Mouse (Mus musculus): ENCODE data around the gene Ndufaf1. TPM values are rescaled to one million over a fixed set of nuclear protein-coding genes. Genes with fewer than 3 reads are reported as not detected.
A peak's percentile ranks its signal among the peaks of the same experiment; 100 is the strongest.

Ndufaf1 gene
- polyA plus RNA-seq (2012; ENCODE audit: insufficient read depth, insufficient read length, missing spikeins): 12.3 and 15.4 TPM in 2 replicates

GRCm38 (mm10) chr2:119662220-119663182, at the start of gene Ndufaf1:
Ndufaf1 (minus strand) TSS chr2:119662827.
- Histone ChIP-seq H3K27ac (ENCODE audit: insufficient read depth, low read depth, low read length) (no peak within 1 kb of the TSS), H3K4me3 (ENCODE audit: insufficient read depth, low read length) (peak within 1 kb of the TSS; percentile 92), H3K4me1 (ENCODE audit: control insufficient read depth, insufficient read depth, low read length) (peaks cover 2% of the 10 kb centered on the region)
- TF ChIP-seq POLR2A (IDR thresholded peaks at IDR 0.05; ENCODE audit: borderline replicate concordance, low read depth, low read length) (no peak), CTCF (IDR thresholded peaks at IDR 0.05; ENCODE audit: low read depth, low read length) (no peak)

DNA sequence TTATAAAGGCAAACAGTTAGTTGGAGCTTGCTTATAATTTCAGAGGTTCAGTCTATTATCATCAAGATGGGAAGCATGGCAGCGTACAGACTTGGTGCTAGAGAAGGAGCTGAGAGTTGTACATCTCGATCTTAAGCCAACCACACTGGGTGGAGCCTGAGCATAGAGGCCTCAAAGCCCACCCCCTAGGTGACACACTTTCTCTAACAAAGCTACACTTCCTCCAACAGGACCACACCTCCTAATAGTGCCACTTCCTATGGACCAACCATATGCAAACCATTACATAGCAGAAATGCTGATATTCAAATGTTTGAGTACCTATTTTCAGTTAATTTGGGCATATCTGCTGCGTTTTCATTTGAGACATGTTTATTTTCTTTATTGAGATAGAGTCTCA, 47.4 kb upstream of the Ndufaf1 start:
- Histone ChIP-seq H3K4me1 (ENCODE audit: control insufficient read depth, insufficient read depth, low read length) (no peaks in the 10 kb centered on the region), H3K4me3 (ENCODE audit: insufficient read depth, low read length) (no peak overlapping the region), H3K27ac (ENCODE audit: insufficient read depth, low read depth, low read length) (no peak overlapping the region)
- TF ChIP-seq POLR2A (IDR thresholded peaks at IDR 0.05; ENCODE audit: borderline replicate concordance, low read depth, low read length): no peak
- no peak for TF ChIP-seq CTCF (IDR thresholded peaks at IDR 0.05; ENCODE audit: low read depth, low read length)

DNA sequence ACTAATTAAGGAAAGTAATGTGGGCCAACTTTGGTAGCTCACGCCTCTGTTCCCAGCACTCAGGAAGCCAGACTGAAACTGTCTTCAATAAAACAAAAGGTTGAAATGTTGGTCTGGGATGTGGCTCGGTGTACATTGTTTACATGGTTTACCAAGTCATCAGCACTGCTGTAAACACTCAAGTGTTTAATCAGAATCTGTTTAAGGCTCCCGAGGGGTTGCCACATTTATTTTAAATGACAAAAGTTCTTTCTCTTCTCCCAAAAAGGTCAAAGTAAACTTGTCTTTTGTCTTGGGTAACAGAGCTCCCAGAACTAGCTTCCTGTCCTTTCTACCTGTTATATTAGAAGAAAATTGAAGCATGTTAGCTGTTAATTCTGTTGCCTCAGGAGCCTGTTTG, 45.0 kb upstream of the Ndufaf1 start:
- Histone ChIP-seq H3K27ac (ENCODE audit: insufficient read depth, low read depth, low read length) (no peak overlapping the region), H3K4me3 (ENCODE audit: insufficient read depth, low read length) (no peak overlapping the region), H3K4me1 (ENCODE audit: control insufficient read depth, insufficient read depth, low read length) (no peaks in the 10 kb centered on the region)
- TF ChIP-seq CTCF (IDR thresholded peaks at IDR 0.05; ENCODE audit: low read depth, low read length): no peak
- TF ChIP-seq POLR2A (IDR thresholded peaks at IDR 0.05; ENCODE audit: borderline replicate concordance, low read depth, low read length): no peak

GRCm38 (mm10) chr2:119703171-119703570, 40.5 kb upstream of the Ndufaf1 start:
- no peak for TF ChIP-seq CTCF (IDR thresholded peaks at IDR 0.05; ENCODE audit: low read depth, low read length)
- TF ChIP-seq POLR2A (IDR thresholded peaks at IDR 0.05; ENCODE audit: borderline replicate concordance, low read depth, low read length): no peak

GRCm38 (mm10) chr2:119699962-119700361, 37.3 kb upstream of the Ndufaf1 start:
- TF ChIP-seq CTCF (IDR thresholded peaks at IDR 0.05; ENCODE audit: low read depth, low read length): no peak
- TF ChIP-seq POLR2A (IDR thresholded peaks at IDR 0.05; ENCODE audit: borderline replicate concordance, low read depth, low read length): no peak
- no peak overlapping the region for H3K27ac ChIP-seq (ENCODE audit: insufficient read depth, low read depth, low read length)
- H3K4me1 ChIP-seq (ENCODE audit: control insufficient read depth, insufficient read depth, low read length): peaks cover 15% of the 10 kb centered on the region
- H3K4me3 ChIP-seq (ENCODE audit: insufficient read depth, low read length): no peak overlapping the region

More at GRCm38 (mm10) chr2:119703171-119703570, 40.5 kb upstream of the Ndufaf1 start:
- H3K4me1 ChIP-seq (ENCODE audit: control insufficient read depth, insufficient read depth, low read length): peaks cover 4% of the 10 kb centered on the region
- no peak overlapping the region for H3K27ac ChIP-seq (ENCODE audit: insufficient read depth, low read depth, low read length)
- H3K4me3 ChIP-seq (ENCODE audit: insufficient read depth, low read length): no peak overlapping the region

- Histone ChIP-seq H3K27ac (ENCODE audit: insufficient read depth, low read depth, low read length) (peak overlapping the region; percentile 57), H3K4me3 (ENCODE audit: insufficient read depth, low read length) (no peak overlapping the region), H3K4me1 (ENCODE audit: control insufficient read depth, insufficient read depth, low read length) (peaks cover 19% of the 10 kb centered on the region)
- TF ChIP-seq CTCF (IDR thresholded peaks at IDR 0.05; ENCODE audit: low read depth, low read length): no peak
Measured at GRCm38 (mm10) chr2:119698472-119698871, 35.8 kb upstream of the Ndufaf1 start.

DNA sequence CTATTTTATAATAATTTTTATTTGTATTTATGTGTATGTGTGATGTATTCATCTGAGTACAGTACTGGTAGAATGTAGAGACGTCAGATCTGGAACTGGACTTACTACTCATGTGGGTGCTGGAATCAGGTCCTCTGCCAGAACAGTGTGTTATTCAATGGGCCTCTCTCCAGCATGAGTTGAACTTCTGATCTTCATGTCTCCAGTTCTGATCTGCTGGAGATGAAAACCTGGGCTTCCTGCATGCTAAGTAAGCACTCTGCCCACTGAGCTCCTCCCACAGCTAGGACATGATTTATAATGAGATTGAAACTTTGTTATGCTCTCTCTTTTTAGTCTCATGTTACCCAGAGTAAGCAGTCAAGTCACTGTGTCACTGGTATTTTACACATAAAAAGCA, 33.5 kb upstream of the Ndufaf1 start:
- TF ChIP-seq CTCF (IDR thresholded peaks at IDR 0.05; ENCODE audit: low read depth, low read length) (no peak), POLR2A (IDR thresholded peaks at IDR 0.05; ENCODE audit: borderline replicate concordance, low read depth, low read length) (no peak)
- Histone ChIP-seq H3K27ac (ENCODE audit: insufficient read depth, low read depth, low read length) (no peak overlapping the region), H3K4me3 (ENCODE audit: insufficient read depth, low read length) (no peak overlapping the region), H3K4me1 (ENCODE audit: control insufficient read depth, insufficient read depth, low read length) (peaks cover 19% of the 10 kb centered on the region)

DNA sequence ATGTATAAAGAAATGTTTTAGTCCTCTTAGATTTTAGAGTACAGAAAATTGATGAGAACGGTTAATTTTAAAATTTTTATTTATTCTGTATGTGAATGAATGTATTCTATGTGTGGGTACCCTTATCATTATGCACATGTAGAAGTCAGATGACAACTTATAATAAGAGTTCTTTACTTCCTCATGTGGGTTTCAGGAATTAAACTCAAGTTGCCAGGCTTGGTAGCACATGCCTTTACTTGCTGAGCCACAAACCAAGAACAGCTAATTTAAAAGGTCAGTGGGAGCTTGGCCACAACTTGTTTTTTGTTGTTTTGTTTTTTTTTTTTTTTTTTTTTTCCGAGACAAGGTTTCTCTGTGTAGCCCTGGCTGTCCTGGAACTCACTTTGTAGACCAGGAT, 32.2 kb upstream of the Ndufaf1 start:
- TF ChIP-seq POLR2A (IDR thresholded peaks at IDR 0.05; ENCODE audit: borderline replicate concordance, low read depth, low read length) (no peak), CTCF (IDR thresholded peaks at IDR 0.05; ENCODE audit: low read depth, low read length) (no peak)
- Histone ChIP-seq H3K4me3 (ENCODE audit: insufficient read depth, low read length) (no peak overlapping the region), H3K27ac (ENCODE audit: insufficient read depth, low read depth, low read length) (peak overlapping the region; percentile 42), H3K4me1 (ENCODE audit: control insufficient read depth, insufficient read depth, low read length) (peaks cover 19% of the 10 kb centered on the region)

DNA sequence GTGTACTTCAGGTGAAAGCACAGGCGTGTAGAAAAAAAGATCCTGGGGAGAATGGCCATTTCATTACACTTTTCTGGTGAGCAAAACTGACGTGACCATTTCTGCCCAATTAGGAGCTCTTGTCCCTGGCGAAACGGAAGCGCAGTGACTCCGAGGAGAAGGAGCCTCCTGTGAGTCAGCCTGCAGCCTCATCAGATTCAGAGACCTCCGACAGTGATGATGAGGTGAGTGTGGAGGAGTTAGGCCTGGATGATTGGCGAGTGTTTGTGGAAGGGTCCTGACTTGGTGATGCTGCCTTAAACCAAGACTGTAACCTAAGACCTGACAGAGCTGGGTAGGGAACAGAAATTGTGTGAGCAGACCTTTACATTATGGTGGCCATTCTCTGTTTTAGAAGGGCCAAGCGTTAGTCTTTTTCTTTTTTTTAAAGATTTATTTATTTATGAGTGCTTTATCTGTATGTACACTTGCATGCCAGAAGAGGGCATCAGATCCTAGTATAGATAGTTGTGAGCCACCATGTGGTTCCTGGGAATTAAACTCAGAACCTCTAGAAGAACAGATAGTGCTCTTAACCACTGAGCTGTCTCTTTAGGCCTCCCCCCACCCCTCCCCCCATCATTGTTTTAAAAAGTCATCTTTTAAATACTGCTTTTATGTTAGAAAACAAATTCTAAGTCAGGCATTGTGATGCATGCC, 29.5 kb upstream of the Ndufaf1 start:
- H3K4me1 ChIP-seq (ENCODE audit: control insufficient read depth, insufficient read depth, low read length): peaks cover 9% of the 10 kb centered on the region
- no peak overlapping the region for H3K4me3 ChIP-seq (ENCODE audit: insufficient read depth, low read length)
- TF ChIP-seq CTCF (IDR thresholded peaks at IDR 0.05; ENCODE audit: low read depth, low read length) (no peak), POLR2A (IDR thresholded peaks at IDR 0.05; ENCODE audit: borderline replicate concordance, low read depth, low read length) (no peak)
- no peak overlapping the region for H3K27ac ChIP-seq (ENCODE audit: insufficient read depth, low read depth, low read length)

GRCm38 (mm10) chr2:119683706-119684105, 21.1 kb upstream of the Ndufaf1 start:
- no peaks in the 10 kb centered on the region for H3K4me1 ChIP-seq (ENCODE audit: control insufficient read depth, insufficient read depth, low read length)
- no peak for TF ChIP-seq POLR2A (IDR thresholded peaks at IDR 0.05; ENCODE audit: borderline replicate concordance, low read depth, low read length)
- no peak for TF ChIP-seq CTCF (IDR thresholded peaks at IDR 0.05; ENCODE audit: low read depth, low read length)
- no peak overlapping the region for H3K27ac ChIP-seq (ENCODE audit: insufficient read depth, low read depth, low read length)
- no peak overlapping the region for H3K4me3 ChIP-seq (ENCODE audit: insufficient read depth, low read length)

Measured in bone marrow macrophage, adult 2 months (primary cell).